Mouse (Mus musculus) liver, postnatal 0 days (tissue): ENCODE measurements around the gene Ttc39a. TPM values are rescaled to one million over a fixed set of nuclear protein-coding genes. Genes with fewer than 3 reads are reported as not detected.

Experiments used
- ATAC-seq: fragments of 200-750 bp; cut with Nextera tagmentation; 2 replicates; pipeline ENCODE4 v1.8.0; 2017; ENCODE audit warnings: mild to moderate bottlenecking, moderate library complexity
- DNase-seq: peaks from one replicate; pipeline ENCODE4 v3.0.0-alpha.2; 2016
- H3K27ac ChIP-seq: fragments of 300-500 bp; sonication (generic); 2 replicates; pipeline ENCODE4 v1.5.1; 2014; ENCODE audit warnings: antibody characterized with exemption, moderate library complexity, mild to moderate bottlenecking, low read depth
- H3K27me3 ChIP-seq: fragments of 300-500 bp; sonication (generic); 2 replicates; pipeline ENCODE4 v1.6.1; 2014; ENCODE audit warnings: low read length, control low read depth, mixed read lengths; ENCODE audit not compliant: insufficient read depth
- H3K36me3 ChIP-seq: fragments of 300-500 bp; sonication (generic); replicated peaks from 2 replicates; pipeline ENCODE4 v1.6.1; 2014; ENCODE audit warnings: mild to moderate bottlenecking, control low read depth, low read length, moderate library complexity, mixed read lengths; ENCODE audit not compliant: insufficient read depth
- H3K4me1 ChIP-seq: fragments of 300-500 bp; sonication (generic); 2 replicates; pipeline ENCODE4 v1.6.1; 2014; ENCODE audit warnings: antibody characterized with exemption, mild to moderate bottlenecking, control low read depth; ENCODE audit not compliant: insufficient read depth
- H3K4me2 ChIP-seq: fragments of 300-500 bp; sonication (generic); 2 replicates; pipeline ENCODE4 v1.6.1; 2014; ENCODE audit warnings: low read depth, mild to moderate bottlenecking, low read length, moderate library complexity, mixed read lengths
- H3K4me3 ChIP-seq: fragments of 300-500 bp; sonication (generic); 2 replicates; pipeline ENCODE4 v1.5.1; 2014; ENCODE audit warnings: low read depth, low read length
- H3K9ac ChIP-seq: fragments of 300-500 bp; sonication (generic); replicated peaks from 2 replicates; pipeline ENCODE4 v1.6.1; 2014; ENCODE audit warnings: mild to moderate bottlenecking, moderate library complexity
- H3K9me3 ChIP-seq: fragments of 300-500 bp; sonication (generic); 2 replicates; pipeline ENCODE4 v1.6.1; 2016; ENCODE audit warnings: mild to moderate bottlenecking, control low read depth, low read length, mixed read lengths
- CTCF ChIP-seq: sonication (generic); IDR thresholded peaks from 2 replicates; pipeline ENCODE4 v1.5.1; 2016; ENCODE audit warnings: antibody characterized with exemption, low read depth
- EP300 ChIP-seq: IDR thresholded peaks from 2 replicates; pipeline ENCODE4 v1.6.1; 2016; ENCODE audit warnings: antibody characterized with exemption, low read depth, mild to moderate bottlenecking
- WGBS: fragments of 180-500 bp; shearing (Covaris S2); extraction: QIAGEN DNeasy Blood & Tissue Kit; methylation state at CpG from one replicate; pipeline ENCODE4 v1.1.7; 2014; ENCODE audit not compliant: insufficient replicate concordance; 5-methylcytosine and 5-hydroxymethylcytosine counted together
- polyA plus RNA-seq: library from polyadenylated mRNA; unstranded; fragments of >200 nt; fragmentation: Nextera tagmentation; extraction: Ambion mirVana; gene quantifications from 2 replicates; pipeline ENCODE4 v1.2.1, GENCODE M21; 2015

Gene Ttc39a
- polyA plus RNA-seq, 1 experiment from 2014 or later: 5.0 TPM

- 9% methylated on average over 3 of the region's 3 CpGs for WGBS
- Histone ChIP-seq H3K27ac (no peak overlapping the region), H3K4me1 (no peaks in the 10 kb centered on the region; the same call in 1 of the 2 replicates), H3K36me3 (no peaks in the 10 kb centered on the region), H3K9me3 (no peaks in the 10 kb centered on the region), H3K27me3 (no peaks in the 10 kb centered on the region), H3K4me3 (no peak overlapping the region), H3K4me2 (no peak overlapping the region), H3K9ac (no peak overlapping the region)
- ATAC-seq (peak; percentile 59; the same call in 1 of the 2 replicates), DNase-seq (no peak)
- no peak for TF ChIP-seq EP300
- TF ChIP-seq CTCF: no peak
Observed at GRCm38 (mm10) chr4:109419017-109419416, 12.6 kb downstream of the Ttc39a start.

GRCm38 (mm10) chr4:109419563-109419962 is 13.1 kb downstream of the Ttc39a start:
- H3K4me3 ChIP-seq: no peak overlapping the region
- no peaks in the 10 kb centered on the region; the same call in 1 of the 2 replicates for H3K4me1 ChIP-seq
- H3K9me3 ChIP-seq: no peaks in the 10 kb centered on the region
- no peak for TF ChIP-seq CTCF
- no peak for TF ChIP-seq EP300
- no peak overlapping the region for H3K27ac ChIP-seq
- no peak overlapping the region for H3K9ac ChIP-seq
- H3K4me2 ChIP-seq: no peak overlapping the region
- ATAC-seq (no peak), DNase-seq (no peak)
- no peaks in the 10 kb centered on the region for H3K36me3 ChIP-seq
- 85% methylated on average over 4 of the region's 4 CpGs for WGBS
- no peaks in the 10 kb centered on the region for H3K27me3 ChIP-seq

GRCm38 (mm10) chr4:109420138-109420795 is 13.8 kb downstream of the Ttc39a start:
- Histone ChIP-seq H3K4me1 (no peaks in the 10 kb centered on the region; the same call in 1 of the 2 replicates), H3K27me3 (no peaks in the 10 kb centered on the region), H3K4me3 (no peak overlapping the region), H3K9ac (no peak overlapping the region), H3K27ac (no peak overlapping the region), H3K36me3 (no peaks in the 10 kb centered on the region), H3K4me2 (no peak overlapping the region), H3K9me3 (no peaks in the 10 kb centered on the region)
- ATAC-seq (0 out of 2 replicates have a peak, but pooled peaks have one; percentile 23), DNase-seq (peak; percentile 61)
- TF ChIP-seq CTCF: peak; percentile 70
- no peak for TF ChIP-seq EP300
- 75% methylated on average over 8 of the region's 8 CpGs for WGBS

- no peaks in the 10 kb centered on the region; the same call in 1 of the 2 replicates for H3K4me1 ChIP-seq
- DNase-seq: no peak
- H3K27me3 ChIP-seq: no peaks in the 10 kb centered on the region
- no peak for ATAC-seq
- WGBS: 78% methylated on average over 7 of the region's 7 CpGs
- H3K9ac ChIP-seq: no peak overlapping the region
- no peak overlapping the region for H3K4me3 ChIP-seq
- TF ChIP-seq CTCF: no peak
- TF ChIP-seq EP300: no peak
- H3K27ac ChIP-seq: no peak overlapping the region
- H3K4me2 ChIP-seq: no peak overlapping the region
- H3K9me3 ChIP-seq: no peaks in the 10 kb centered on the region
- no peaks in the 10 kb centered on the region for H3K36me3 ChIP-seq
Observed at GRCm38 (mm10) chr4:109421608-109422007, 15.2 kb downstream of the Ttc39a start.

- no peak for TF ChIP-seq EP300
- TF ChIP-seq CTCF: no peak
- DNase-seq (no peak), ATAC-seq (no peak)
- no peak overlapping the region for H3K9ac ChIP-seq
- H3K36me3 ChIP-seq: no peaks in the 10 kb centered on the region
- H3K4me2 ChIP-seq: no peak overlapping the region
- no peak overlapping the region for H3K27ac ChIP-seq
- no peaks in the 10 kb centered on the region for H3K27me3 ChIP-seq
- H3K4me3 ChIP-seq: no peak overlapping the region
- 80% methylated on average over 6 of the region's 6 CpGs for WGBS
- no peaks in the 10 kb centered on the region for H3K9me3 ChIP-seq
- no peaks in the 10 kb centered on the region; the same call in 1 of the 2 replicates for H3K4me1 ChIP-seq
Observed at GRCm38 (mm10) chr4:109422436-109422835, 16.0 kb downstream of the Ttc39a start.

GRCm38 (mm10) chr4:109423438-109423837 is 17.0 kb downstream of the Ttc39a start:
- DNase-seq (no peak), ATAC-seq (no peak)
- no peaks in the 10 kb centered on the region for H3K27me3 ChIP-seq
- H3K9ac ChIP-seq: no peak overlapping the region
- H3K4me1 ChIP-seq: no peaks in the 10 kb centered on the region; the same call in 1 of the 2 replicates
- TF ChIP-seq EP300 (no peak), CTCF (no peak)
- 60% methylated on average over 2 of the region's 2 CpGs for WGBS
- no peak overlapping the region for H3K27ac ChIP-seq
- no peak overlapping the region for H3K4me2 ChIP-seq
- no peaks in the 10 kb centered on the region for H3K9me3 ChIP-seq
- H3K36me3 ChIP-seq: no peaks in the 10 kb centered on the region
- H3K4me3 ChIP-seq: no peak overlapping the region
